Comparison of ENCODE assay signal across 8 mouse cellular contexts in genomic region chr17:5238387-5239245, GRCm38 (mm10).
DNase-seq lines count a peak whose midpoint lies in the region; ATAC-seq lines count a peak whose summit lies in the region.

No protein-coding gene starts in this region.

- H3K4me3 ChIP-seq in heart, embryonic 11.5 days (ENCODE audit: low read depth, low read length), result no peak overlapping the region
- H3K4me3 ChIP-seq in forebrain, embryonic 15.5 days, result no peak overlapping the region

- H3K27me3 ChIP-seq in heart, embryonic 11.5 days (ENCODE audit: control insufficient read depth, insufficient read depth, low read length), result no peaks in the 10 kb centered on the region
- H3K27me3 ChIP-seq in forebrain, embryonic 15.5 days, result no peaks in the 10 kb centered on the region

- H3K9ac ChIP-seq in heart, embryonic 11.5 days (ENCODE audit: low read depth, low read length), result no peak overlapping the region
- no peak overlapping the region for H3K9ac ChIP-seq in forebrain, embryonic 15.5 days (replicated peaks)

- peaks cover 18% of the 10 kb centered on the region for H3K4me1 ChIP-seq in heart, embryonic 11.5 days (ENCODE audit: control insufficient read depth, insufficient read depth, low read length)
- H3K4me1 ChIP-seq in forebrain, embryonic 15.5 days, result peaks cover 33% of the 10 kb centered on the region

- DNase-seq in heart, postnatal 4 days, result no peak
- peak; percentile 57 for DNase-seq in CD4-positive helper T cell, adult 2 months (ENCODE audit: low read depth, low spot score)
- DNase-seq in cerebellum, adult 11-12 months, result no peak
- no peak for DNase-seq in left cerebral cortex, postnatal 10 days (ENCODE audit: extremely low spot score in 1 of 2, low spot score in 2 of 2)
- no peak for DNase-seq in cerebellum, postnatal 14 days

- no peak for ATAC-seq in heart, embryonic 11.5 days (replicated peaks; ENCODE audit: insufficient number of reproducible peaks, low FRiP score, low TSS enrichment)
- ATAC-seq in forebrain, embryonic 15.5 days (replicated peaks), result no peak
- peak; percentile 84 for ATAC-seq in monocyte, adult 5-6 weeks (replicated peaks; ENCODE audit: insufficient number of reproducible peaks, low FRiP score, low TSS enrichment, poor library complexity, severe bottlenecking)

- WGBS in heart, embryonic 11.5 days (ENCODE audit: insufficient replicate concordance), result 60% methylated on average over 16 of the region's 16 CpGs
- 37% methylated on average over 16 of the region's 16 CpGs for WGBS in forebrain, embryonic 15.5 days

- H3K27ac ChIP-seq in heart, embryonic 11.5 days (ENCODE audit: low read depth, low read length), result peak overlapping the region; percentile 50
- 0 out of 2 replicates have a peak overlapping the region, but pooled peaks have one; percentile 7 for H3K27ac ChIP-seq in forebrain, embryonic 15.5 days (replicated peaks)

- H3K36me3 ChIP-seq in heart, embryonic 11.5 days (ENCODE audit: control insufficient read depth, insufficient read depth, low read length), result no peaks in the 10 kb centered on the region
- no peaks in the 10 kb centered on the region for H3K36me3 ChIP-seq in forebrain, embryonic 15.5 days

- no peak overlapping the region for H3K4me2 ChIP-seq in heart, embryonic 11.5 days
- H3K4me2 ChIP-seq in forebrain, embryonic 15.5 days (replicated peaks), result no peak overlapping the region

- H3K9me3 ChIP-seq in heart, embryonic 11.5 days (replicated peaks; ENCODE audit: control insufficient read depth, low read length), result no peaks in the 10 kb centered on the region
- no peaks in the 10 kb centered on the region for H3K9me3 ChIP-seq in forebrain, embryonic 15.5 days

- intact Hi-C loops in left cerebral cortex, postnatal 10 days (cut with DNase I), result no loop called here
